Mouse (Mus musculus): ENCODE results near the gene Knstrn. TPM values are rescaled to one million over a fixed set of nuclear protein-coding genes. Genes with fewer than 3 reads are reported as not detected.
A peak's percentile ranks its signal among the peaks of the same experiment; 100 is the strongest.

The Knstrn gene
- total and polyA plus RNA-seq, 3 experiments, result 0.23 to 0.68 (median 0.64) TPM

GRCm38 (mm10) chr2:118786525-118786924 lies 27.3 kb upstream of the Knstrn start:
- Histone ChIP-seq H3K9ac (ENCODE audit: low read depth, low read length) (no peak overlapping the region), H3K27me3 (ENCODE audit: control insufficient read depth, insufficient read depth, low read length) (no peaks in the 10 kb centered on the region), H3K4me3 (no peak overlapping the region), H3K36me3 (ENCODE audit: control insufficient read depth, insufficient read depth, low read length) (no peaks in the 10 kb centered on the region), H3K79me2 (replicated peaks; ENCODE audit: control insufficient read depth, insufficient read depth, low read length) (no peaks in the 10 kb centered on the region), H3K27ac (no peak overlapping the region), H3K4me1 (ENCODE audit: control insufficient read depth, insufficient read depth, low read length) (peaks cover 1% of the 10 kb centered on the region; the same call in 1 of the 2 replicates)
- TF ChIP-seq POLR2A (IDR thresholded peaks at IDR 0.05; ENCODE audit: insufficient read depth, low read depth, low read length), result no peak
- no peak for TF ChIP-seq EP300 (IDR thresholded peaks at IDR 0.05; ENCODE audit: insufficient read depth, low read depth, low read length)
- TF ChIP-seq CTCF (IDR thresholded peaks at IDR 0.05), result no peak
- no peak for DNase-seq
- 65% methylated on average over 5 of the region's 5 CpGs for WGBS
- intact Hi-C loops (cut with DNase I), result no loop called here

- H3K9ac ChIP-seq (ENCODE audit: low read depth, low read length), result no peak overlapping the region
- H3K4me1 ChIP-seq (ENCODE audit: control insufficient read depth, insufficient read depth, low read length), result peaks cover 1% of the 10 kb centered on the region; the same call in 1 of the 2 replicates
- no peak overlapping the region for H3K27ac ChIP-seq
- no peaks in the 10 kb centered on the region for H3K36me3 ChIP-seq (ENCODE audit: control insufficient read depth, insufficient read depth, low read length)
- WGBS, result 84% methylated on average over 11 of the region's 11 CpGs
- no peaks in the 10 kb centered on the region for H3K79me2 ChIP-seq (replicated peaks; ENCODE audit: control insufficient read depth, insufficient read depth, low read length)
- no peak for DNase-seq
- no peak overlapping the region for H3K4me3 ChIP-seq
- H3K27me3 ChIP-seq (ENCODE audit: control insufficient read depth, insufficient read depth, low read length), result no peaks in the 10 kb centered on the region
- intact Hi-C loops (cut with DNase I), result loop anchor here (2.0 kb wide), 1 partner anchor 59 kb away; no protein-coding TSS in a partner anchor
- TF ChIP-seq POLR2A (IDR thresholded peaks at IDR 0.05; ENCODE audit: insufficient read depth, low read depth, low read length), result no peak
- TF ChIP-seq CTCF (IDR thresholded peaks at IDR 0.05), result no peak
Observed at GRCm38 (mm10) chr2:118789501-118789900, 24.3 kb upstream of the Knstrn start.

- TF ChIP-seq CTCF (IDR thresholded peaks at IDR 0.05) (no peak), POLR2A (IDR thresholded peaks at IDR 0.05; ENCODE audit: insufficient read depth, low read depth, low read length) (no peak), EP300 (IDR thresholded peaks at IDR 0.05; ENCODE audit: insufficient read depth, low read depth, low read length) (no peak)
- intact Hi-C loops (cut with DNase I), result loop anchor here (1.0 to 5.0 kb wide), 2 partner anchors 93 to 162 kb away; no protein-coding TSS in a partner anchor
- WGBS, result 69% methylated on average over 12 of the region's 12 CpGs
- no peak overlapping the region for H3K9ac ChIP-seq (ENCODE audit: low read depth, low read length)
- no peaks in the 10 kb centered on the region for H3K36me3 ChIP-seq (ENCODE audit: control insufficient read depth, insufficient read depth, low read length)
- H3K27me3 ChIP-seq (ENCODE audit: control insufficient read depth, insufficient read depth, low read length), result no peaks in the 10 kb centered on the region
- H3K4me1 ChIP-seq (ENCODE audit: control insufficient read depth, insufficient read depth, low read length), result peaks cover 1% of the 10 kb centered on the region; the same call in 1 of the 2 replicates
- no peaks in the 10 kb centered on the region for H3K79me2 ChIP-seq (replicated peaks; ENCODE audit: control insufficient read depth, insufficient read depth, low read length)
- no peak for DNase-seq
- no peak overlapping the region for H3K4me3 ChIP-seq
- no peak overlapping the region for H3K27ac ChIP-seq
Observed at GRCm38 (mm10) chr2:118790221-118790550, 23.6 kb upstream of the Knstrn start.

GRCm38 (mm10) chr2:118790551-118791525 lies 23.0 kb upstream of the Knstrn start:
- Histone ChIP-seq H3K27ac (no peak overlapping the region), H3K4me3 (no peak overlapping the region), H3K27me3 (ENCODE audit: control insufficient read depth, insufficient read depth, low read length) (no peaks in the 10 kb centered on the region), H3K79me2 (replicated peaks; ENCODE audit: control insufficient read depth, insufficient read depth, low read length) (no peaks in the 10 kb centered on the region), H3K36me3 (ENCODE audit: control insufficient read depth, insufficient read depth, low read length) (no peaks in the 10 kb centered on the region), H3K4me1 (ENCODE audit: control insufficient read depth, insufficient read depth, low read length) (peaks cover 1% of the 10 kb centered on the region; the same call in 1 of the 2 replicates), H3K9ac (ENCODE audit: low read depth, low read length) (no peak overlapping the region)
- TF ChIP-seq POLR2A (IDR thresholded peaks at IDR 0.05; ENCODE audit: insufficient read depth, low read depth, low read length), result no peak
- peak; percentile 84 for TF ChIP-seq CTCF (IDR thresholded peaks at IDR 0.05)
- TF ChIP-seq EP300 (IDR thresholded peaks at IDR 0.05; ENCODE audit: insufficient read depth, low read depth, low read length), result no peak
- peak; percentile 69 to 71 for DNase-seq
- WGBS, result 22% methylated on average over 44 of the region's 44 CpGs
- intact Hi-C loops (cut with DNase I), result loop anchor here (1.0 to 5.0 kb wide), 2 partner anchors 92 to 161 kb away; no protein-coding TSS in a partner anchor

GRCm38 (mm10) chr2:118791591-118792258 lies 22.1 kb upstream of the Knstrn start:
- H3K27me3 ChIP-seq (ENCODE audit: control insufficient read depth, insufficient read depth, low read length), result no peaks in the 10 kb centered on the region
- TF ChIP-seq POLR2A (IDR thresholded peaks at IDR 0.05; ENCODE audit: insufficient read depth, low read depth, low read length), result no peak
- TF ChIP-seq EP300 (IDR thresholded peaks at IDR 0.05; ENCODE audit: insufficient read depth, low read depth, low read length), result no peak
- TF ChIP-seq CTCF (IDR thresholded peaks at IDR 0.05), result no peak
- no peaks in the 10 kb centered on the region for H3K36me3 ChIP-seq (ENCODE audit: control insufficient read depth, insufficient read depth, low read length)
- H3K4me1 ChIP-seq (ENCODE audit: control insufficient read depth, insufficient read depth, low read length), result peaks cover 1% of the 10 kb centered on the region; the same call in 1 of the 2 replicates
- H3K27ac ChIP-seq, result no peak overlapping the region
- H3K9ac ChIP-seq (ENCODE audit: low read depth, low read length), result no peak overlapping the region
- intact Hi-C loops (cut with DNase I), result loop anchor here (5.0 kb wide), 1 partner anchor 161 kb away; no protein-coding TSS in a partner anchor
- 94% methylated on average over 26 of the region's 26 CpGs for WGBS
- no peak overlapping the region for H3K4me3 ChIP-seq
- DNase-seq, result no peak
- no peaks in the 10 kb centered on the region for H3K79me2 ChIP-seq (replicated peaks; ENCODE audit: control insufficient read depth, insufficient read depth, low read length)
